Comparison of ENCODE assay signal across 8 mouse cellular contexts in genomic region chr17:45663106-45663919, GRCm38 (mm10). TPM values are rescaled to one million over a fixed set of nuclear protein-coding genes. Genes with fewer than 3 reads are reported as not detected.
DNase-seq lines count a peak whose midpoint lies in the region; ATAC-seq lines count a peak whose summit lies in the region.

No protein-coding gene starts in this region.

- peak overlapping the region; percentile 44 for H3K4me2 ChIP-seq in embryonic facial prominence, embryonic 13.5 days
- H3K4me2 ChIP-seq in heart, embryonic 13.5 days = peak overlapping the region; percentile 59
- no peak overlapping the region; the same call in 1 of the 2 replicates for H3K4me2 ChIP-seq in kidney, embryonic 16.5 days (replicated peaks; ENCODE audit: low read depth, low read length)
- no peak overlapping the region for H3K4me2 ChIP-seq in stomach, embryonic 14.5 days (replicated peaks; ENCODE audit: low read depth, low read length)

- no peak; the same call in 1 of the 2 replicates for ATAC-seq in embryonic facial prominence, embryonic 13.5 days (ENCODE audit: insufficient number of reproducible peaks, insufficient read depth, low FRiP score, low TSS enrichment, low read depth)
- no peak; the same call in 1 of the 2 replicates for ATAC-seq in heart, embryonic 13.5 days (ENCODE audit: extremely low read depth, insufficient number of reproducible peaks, low FRiP score, low TSS enrichment)
- ATAC-seq in kidney, embryonic 16.5 days (ENCODE audit: low FRiP score, low TSS enrichment) = peak; percentile 50; the same call in 1 of the 2 replicates
- ATAC-seq in stomach, embryonic 14.5 days (ENCODE audit: insufficient number of reproducible peaks, insufficient read depth, low FRiP score, low read depth) = peak; percentile 26; the same call in 1 of the 2 replicates

- H3K36me3 ChIP-seq in embryonic facial prominence, embryonic 13.5 days = peaks cover 69% of the 10 kb centered on the region
- peaks cover 65% of the 10 kb centered on the region for H3K36me3 ChIP-seq in heart, embryonic 13.5 days
- H3K36me3 ChIP-seq in kidney, embryonic 16.5 days (ENCODE audit: insufficient read depth, low read length) = peaks cover 39% of the 10 kb centered on the region
- peaks cover 25% of the 10 kb centered on the region for H3K36me3 ChIP-seq in stomach, embryonic 14.5 days (ENCODE audit: control insufficient read depth, insufficient read depth, low read length)

- 26% methylated on average over 27 of the region's 27 CpGs for WGBS in embryonic facial prominence, embryonic 13.5 days
- 25% methylated on average over 27 of the region's 27 CpGs for WGBS in heart, embryonic 13.5 days
- 34% methylated on average over 27 of the region's 27 CpGs for WGBS in kidney, embryonic 16.5 days
- WGBS in stomach, embryonic 14.5 days = 33% methylated on average over 27 of the region's 27 CpGs

- H3K4me1 ChIP-seq in embryonic facial prominence, embryonic 13.5 days = 0 out of 2 replicates have a peak, but pooled peaks cover 3% of the 10 kb centered on the region
- peaks cover 3% of the 10 kb centered on the region for H3K4me1 ChIP-seq in heart, embryonic 13.5 days
- H3K4me1 ChIP-seq in kidney, embryonic 16.5 days (ENCODE audit: insufficient read depth, low read length) = peaks cover 9% of the 10 kb centered on the region; the same call in 1 of the 2 replicates
- no peaks in the 10 kb centered on the region for H3K4me1 ChIP-seq in stomach, embryonic 14.5 days (ENCODE audit: control insufficient read depth, insufficient read depth, low read length)

- DNase-seq in 416B (ENCODE audit: low read depth) (peak; percentile 64), liver (peak; percentile 79)
- peak; percentile 80 to 83 for DNase-seq in adrenal gland, postnatal 36 days
- DNase-seq in naive thymus-derived CD4-positive, alpha-beta T cell, adult 2 months (ENCODE audit: low read depth) = peak; percentile 87

- H3K9ac ChIP-seq in embryonic facial prominence, embryonic 13.5 days = 0 out of 2 replicates have a peak overlapping the region, but pooled peaks have one; percentile 52
- peak overlapping the region; percentile 60 for H3K9ac ChIP-seq in heart, embryonic 13.5 days
- no peak overlapping the region for H3K9ac ChIP-seq in kidney, embryonic 16.5 days (replicated peaks; ENCODE audit: low read length)
- no peak overlapping the region for H3K9ac ChIP-seq in stomach, embryonic 14.5 days (replicated peaks; ENCODE audit: low read depth, low read length)

- H3K27ac ChIP-seq in embryonic facial prominence, embryonic 13.5 days = no peak overlapping the region
- H3K27ac ChIP-seq in heart, embryonic 13.5 days (replicated peaks) = no peak overlapping the region
- no peak overlapping the region for H3K27ac ChIP-seq in kidney, embryonic 16.5 days (ENCODE audit: low read length)
- no peak overlapping the region for H3K27ac ChIP-seq in stomach, embryonic 14.5 days (ENCODE audit: low read length)

- no peaks in the 10 kb centered on the region for H3K27me3 ChIP-seq in embryonic facial prominence, embryonic 13.5 days
- H3K27me3 ChIP-seq in heart, embryonic 13.5 days (replicated peaks) = no peaks in the 10 kb centered on the region
- H3K27me3 ChIP-seq in kidney, embryonic 16.5 days (ENCODE audit: insufficient read depth, low read length) = no peaks in the 10 kb centered on the region
- H3K27me3 ChIP-seq in stomach, embryonic 14.5 days (ENCODE audit: control insufficient read depth, insufficient read depth, low read length) = no peaks in the 10 kb centered on the region

- no peak overlapping the region for H3K4me3 ChIP-seq in embryonic facial prominence, embryonic 13.5 days
- peak overlapping the region; percentile 23; the same call in 1 of the 2 replicates for H3K4me3 ChIP-seq in heart, embryonic 13.5 days
- no peak overlapping the region for H3K4me3 ChIP-seq in kidney, embryonic 16.5 days (ENCODE audit: low read length)
- no peak overlapping the region for H3K4me3 ChIP-seq in stomach, embryonic 14.5 days (ENCODE audit: low read depth, low read length)

- no peaks in the 10 kb centered on the region for H3K9me3 ChIP-seq in embryonic facial prominence, embryonic 13.5 days
- no peaks in the 10 kb centered on the region for H3K9me3 ChIP-seq in heart, embryonic 13.5 days
- no peaks in the 10 kb centered on the region for H3K9me3 ChIP-seq in kidney, embryonic 16.5 days (ENCODE audit: low read length)
- no peaks in the 10 kb centered on the region for H3K9me3 ChIP-seq in stomach, embryonic 14.5 days (ENCODE audit: control insufficient read depth, low read depth, low read length)

RNA-seq across cellular contexts. Expression of gene Capn11, which starts 4.2 kb away (rescaled TPM):
- total RNA-seq in adrenal gland, postnatal 36 days (2021) = not detected
- 0.63 and 0.84 TPM in 2 replicates for polyA plus RNA-seq in embryonic facial prominence, embryonic 13.5 days (2015; fragmentation: Nextera tagmentation; extraction: Ambion mirVana)
- polyA plus RNA-seq in heart, embryonic 13.5 days (2015; fragmentation: Nextera tagmentation; extraction: Ambion mirVana) = 0.18 and 0.33 TPM in 2 replicates
- polyA plus RNA-seq in kidney, embryonic 16.5 days (2015; fragmentation: Nextera tagmentation; extraction: Ambion mirVana) = 0.60 and 0.72 TPM in 2 replicates
- not detected in 2 replicates for polyA plus RNA-seq in stomach, embryonic 14.5 days (2014; fragmentation: Nextera tagmentation; extraction: Ambion mirVana)

RNA-seq across cellular contexts. Expression of gene Mrpl14, which starts 22.8 kb away (rescaled TPM):
- 100 to 1,000 TPM; 115 to 118 TPM for total RNA-seq in adrenal gland, postnatal 36 days (2021)
- 146 and 152 TPM in 2 replicates for polyA plus RNA-seq in embryonic facial prominence, embryonic 13.5 days (2015; fragmentation: Nextera tagmentation; extraction: Ambion mirVana)
- polyA plus RNA-seq in heart, embryonic 13.5 days (2015; fragmentation: Nextera tagmentation; extraction: Ambion mirVana) = 126 and 147 TPM in 2 replicates
- polyA plus RNA-seq in kidney, embryonic 16.5 days (2015; fragmentation: Nextera tagmentation; extraction: Ambion mirVana) = 140 and 162 TPM in 2 replicates
- polyA plus RNA-seq in stomach, embryonic 14.5 days (2014; fragmentation: Nextera tagmentation; extraction: Ambion mirVana) = 155 and 171 TPM in 2 replicates

RNA-seq across cellular contexts. Expression of gene Tmem63b, which starts 23.4 kb away (rescaled TPM):
- 10 to 100 TPM; 40.0 to 45.2 TPM for total RNA-seq in adrenal gland, postnatal 36 days (2021)
- polyA plus RNA-seq in embryonic facial prominence, embryonic 13.5 days (2015; fragmentation: Nextera tagmentation; extraction: Ambion mirVana) = 38.0 and 42.4 TPM in 2 replicates
- 35.5 and 39.3 TPM in 2 replicates for polyA plus RNA-seq in heart, embryonic 13.5 days (2015; fragmentation: Nextera tagmentation; extraction: Ambion mirVana)
- polyA plus RNA-seq in kidney, embryonic 16.5 days (2015; fragmentation: Nextera tagmentation; extraction: Ambion mirVana) = 35.6 and 41.5 TPM in 2 replicates
- polyA plus RNA-seq in stomach, embryonic 14.5 days (2014; fragmentation: Nextera tagmentation; extraction: Ambion mirVana) = 30.8 and 33.7 TPM in 2 replicates

Comparison
In these comparisons a context has a peak if more than half of its experiments do, and no peak if none do; other contexts are left out.
1. ATAC-seq: peak in kidney, embryonic 16.5 days (single experiment) and stomach, embryonic 14.5 days (single experiment); none in embryonic facial prominence, embryonic 13.5 days (single experiment) and heart, embryonic 13.5 days (single experiment).
2. H3K4me2 ChIP-seq: peak in embryonic facial prominence, embryonic 13.5 days (single experiment) and heart, embryonic 13.5 days (single experiment); none in kidney, embryonic 16.5 days (single experiment) and stomach, embryonic 14.5 days (single experiment).
3. H3K9ac ChIP-seq: peak in embryonic facial prominence, embryonic 13.5 days (single experiment) and heart, embryonic 13.5 days (single experiment); none in kidney, embryonic 16.5 days (single experiment) and stomach, embryonic 14.5 days (single experiment).
4. Peak in every context shown above with its lines, with median percentiles within 50 percentile points of each other: DNase-seq.